Comparison of ENCODE assay signal across 14 mouse cellular contexts in genomic region chr1:62884876-62885480, GRCm38 (mm10).
DNase-seq lines count a peak whose midpoint lies in the region; ATAC-seq and TF ChIP-seq lines count a peak whose summit lies in the region.
"Had no signal": no experiment of that assay in that cellular context is flagged by ENCODE, and none has a peak within 500 bp of the region (broad histone marks: within the 10 kb centered on the region; RNA-seq: fewer than 3 reads in every experiment).

No protein-coding gene starts in this region.

- no peaks in the 10 kb centered on the region; the same call in 1 of the 2 replicates for H3K4me1 ChIP-seq in lung, postnatal 0 days (ENCODE audit: insufficient read depth, low read depth, low read length)

- WGBS in lung, postnatal 0 days, result 36% methylated on average over 20 of the region's 20 CpGs

- no peaks in the 10 kb centered on the region for H3K36me3 ChIP-seq in lung, postnatal 0 days (ENCODE audit: insufficient read depth, low read length)
- H3K36me3 ChIP-seq: neural tube, embryonic 13.5 days had no signal

- TF ChIP-seq CTCF in layer of hippocampus, adult 2 months (conservative IDR thresholded peaks at IDR 0.05), result no peak
- TF ChIP-seq CTCF in lung, postnatal 0 days (IDR thresholded peaks at IDR 0.05), result no peak

- H3K27me3 ChIP-seq in lung, postnatal 0 days (replicated peaks; ENCODE audit: insufficient read depth, low read length), result no peaks in the 10 kb centered on the region
- H3K27me3 ChIP-seq: neural tube, embryonic 13.5 days had no signal

- peak; percentile 30 to 49 for DNase-seq in cerebellum, postnatal 10 days
- no peak for DNase-seq in cerebellum, postnatal 36 days
- peak in 1 of 2 experiments; percentile 43 for DNase-seq in layer of hippocampus, adult 2 months (ENCODE audit: low spot score in 2 of 2)
- DNase-seq in layer of hippocampus, adult 11-12 months (ENCODE audit: low spot score), result no peak
- peak; percentile 36 for DNase-seq in ZHBTc4 (ENCODE audit: low read depth, low spot score)
- peak; percentile 57 for DNase-seq in lung, postnatal 0 days (ENCODE audit: low spot score)
- no peak for DNase-seq in gastrocnemius, adult 18-20 months (ENCODE audit: low spot score)
- no peak for DNase-seq in kidney, postnatal 36 days
- DNase-seq: heart, adult 18-20 months; liver; thymus, postnatal 4 days had no signal

- peak overlapping the region; percentile 29; the same call in 1 of the 2 replicates for H3K4me3 ChIP-seq in layer of hippocampus, adult 2 months
- H3K4me3 ChIP-seq in lung, postnatal 0 days (ENCODE audit: low read depth, low read length), result no peak overlapping the region
- H3K4me3 ChIP-seq: forebrain, embryonic 13.5 days; neural tube, embryonic 13.5 days had no signal

- no peaks in the 10 kb centered on the region for H3K9me3 ChIP-seq in lung, postnatal 0 days (ENCODE audit: low read length)
- H3K9me3 ChIP-seq: forebrain, embryonic 13.5 days; neural tube, embryonic 13.5 days had no signal

- H3K9ac ChIP-seq in lung, postnatal 0 days (replicated peaks; ENCODE audit: low read depth), result no peak overlapping the region
- H3K9ac ChIP-seq: forebrain, embryonic 13.5 days; neural tube, embryonic 13.5 days had no signal

- ATAC-seq in lung, postnatal 0 days, result peak; percentile 53
- ATAC-seq: forebrain, embryonic 13.5 days; intestine, embryonic 16.5 days had no signal

- H3K27ac ChIP-seq in layer of hippocampus, adult 2 months, result peak overlapping the region; percentile 49
- H3K27ac ChIP-seq in lung, postnatal 0 days (ENCODE audit: low read length), result no peak overlapping the region
- H3K27ac ChIP-seq: forebrain, embryonic 13.5 days; neural tube, embryonic 13.5 days had no signal

- no peak overlapping the region for H3K4me2 ChIP-seq in lung, postnatal 0 days (replicated peaks; ENCODE audit: low read depth, low read length)
- H3K4me2 ChIP-seq: forebrain, embryonic 13.5 days; neural tube, embryonic 13.5 days had no signal

- TF ChIP-seq EP300 in lung, postnatal 0 days (IDR thresholded peaks at IDR 0.05), result no peak

Comparison
In these comparisons a context has a peak if more than half of its experiments do, and no peak if none do; other contexts are left out.
1. DNase-seq: peak in cerebellum, postnatal 10 days (2 of 2), ZHBTc4 (single experiment) and lung, postnatal 0 days (single experiment); none in cerebellum, postnatal 36 days (0 of 2), layer of hippocampus, adult 11-12 months (single experiment), gastrocnemius, adult 18-20 months (single experiment) and kidney, postnatal 36 days (0 of 2).